Mouse (Mus musculus): Measurements from ENCODE around the gene Dapk1. TPM values are rescaled to one million over a fixed set of nuclear protein-coding genes. Genes with fewer than 3 reads are reported as not detected.

Gene Dapk1
- polyA plus RNA-seq, 1 experiment from 2014 or later, result 9.6 TPM

DNA sequence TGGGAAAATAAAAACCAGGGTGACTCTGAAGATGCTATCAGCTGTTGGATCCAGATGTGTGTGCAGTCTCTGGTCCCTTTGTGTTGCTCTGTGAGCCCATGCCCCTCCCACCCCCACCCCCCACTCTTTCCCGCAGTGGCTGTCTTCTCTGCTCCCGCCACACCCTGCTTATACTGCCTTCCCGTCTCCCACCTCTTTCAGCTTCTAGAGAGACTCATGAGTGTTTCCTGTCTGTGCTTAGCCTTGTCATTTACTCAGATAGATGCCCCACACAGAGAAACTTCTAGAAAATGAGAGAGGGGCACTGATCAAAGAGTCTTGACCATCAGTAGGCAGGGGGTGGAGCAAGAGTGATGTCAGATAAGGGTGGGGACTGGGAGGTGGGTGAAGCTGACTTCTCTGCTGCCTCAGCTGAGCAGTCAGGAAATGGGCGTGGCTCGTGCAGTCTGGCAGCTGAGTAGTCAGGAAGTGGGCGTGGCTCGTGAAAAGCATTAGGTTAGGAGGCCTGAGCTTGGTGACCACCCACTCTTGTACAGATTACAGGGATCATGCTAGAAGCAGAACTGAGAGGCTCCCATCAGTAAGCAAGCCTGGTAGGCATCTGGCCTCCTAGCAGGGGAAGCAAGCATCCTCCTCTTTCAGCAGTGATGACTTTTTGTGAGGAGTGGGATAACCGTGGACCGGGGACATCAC, 136.0 kb downstream of the Dapk1 start:
- peak; percentile 92 for DNase-seq (ENCODE audit: low spot score)

DNA sequence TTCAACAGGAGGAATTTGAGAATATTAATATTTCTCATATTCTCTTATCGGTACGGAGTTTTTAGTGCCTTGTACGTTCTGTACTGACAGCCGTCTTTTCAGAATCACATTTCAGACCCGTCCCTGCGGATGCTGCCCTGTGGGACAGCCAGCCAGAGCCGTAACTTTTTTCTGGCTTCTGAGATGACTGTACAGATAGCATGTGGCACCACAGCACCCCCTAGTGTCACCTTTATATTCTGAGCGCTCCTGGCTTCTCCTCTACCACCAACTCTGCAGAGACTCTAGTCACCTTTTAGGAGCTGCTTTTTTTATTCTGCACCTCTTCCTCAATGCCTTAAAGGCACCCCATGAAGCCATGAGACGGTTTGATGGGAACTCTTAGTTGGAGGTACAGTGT, 136.7 kb downstream of the Dapk1 start:
- peak; percentile 87 for DNase-seq (ENCODE audit: low spot score)

GRCm38 (mm10) chr13:60740248-60740647, 138.5 kb downstream of the Dapk1 start:
- DNase-seq (ENCODE audit: low spot score), result peak; percentile 26

DNA sequence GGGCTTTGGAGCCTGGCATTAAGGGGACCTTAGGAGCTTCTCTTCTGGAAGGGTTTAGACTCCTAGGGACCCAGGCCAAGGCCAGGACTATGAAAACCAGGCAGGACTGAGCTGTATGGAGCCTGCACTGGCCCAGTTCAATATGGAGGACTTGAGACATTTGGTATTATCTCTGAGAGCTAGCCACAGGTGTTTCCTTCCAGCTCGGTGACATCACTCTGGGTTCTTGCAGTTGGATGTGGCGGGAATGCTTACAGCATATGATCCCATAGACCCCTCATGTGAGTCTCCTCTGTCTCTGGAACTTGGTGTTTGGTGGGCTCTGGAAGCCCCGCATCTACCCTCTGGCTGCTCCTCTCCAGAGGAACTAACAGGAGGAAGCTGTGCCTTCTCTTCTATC, 140.9 kb downstream of the Dapk1 start:
- no peak for DNase-seq (ENCODE audit: low spot score)

GRCm38 (mm10) chr13:60743381-60744077, 141.8 kb downstream of the Dapk1 start:
- no peak for DNase-seq (ENCODE audit: low spot score)

DNA sequence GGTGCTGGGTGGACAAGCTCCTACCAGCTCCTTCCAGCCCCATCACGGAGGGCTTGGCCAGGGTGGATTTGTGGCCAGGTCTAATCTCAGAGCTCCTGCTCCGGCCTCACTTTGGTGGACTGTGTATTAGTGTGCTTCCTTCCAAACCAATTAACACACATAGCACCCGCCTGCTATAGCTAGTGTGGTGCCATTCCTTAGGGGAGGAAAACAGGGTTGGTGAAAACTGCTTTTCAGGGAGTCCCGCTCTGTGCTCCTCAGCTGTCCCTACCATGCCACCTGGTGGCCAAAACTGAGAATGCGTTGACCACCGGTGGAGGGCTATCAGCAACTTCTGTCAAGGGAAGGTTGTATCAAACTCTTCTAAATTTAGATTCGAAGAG, 142.3 kb downstream of the Dapk1 start:
- peak; percentile 68 for DNase-seq (ENCODE audit: low spot score)

DNA sequence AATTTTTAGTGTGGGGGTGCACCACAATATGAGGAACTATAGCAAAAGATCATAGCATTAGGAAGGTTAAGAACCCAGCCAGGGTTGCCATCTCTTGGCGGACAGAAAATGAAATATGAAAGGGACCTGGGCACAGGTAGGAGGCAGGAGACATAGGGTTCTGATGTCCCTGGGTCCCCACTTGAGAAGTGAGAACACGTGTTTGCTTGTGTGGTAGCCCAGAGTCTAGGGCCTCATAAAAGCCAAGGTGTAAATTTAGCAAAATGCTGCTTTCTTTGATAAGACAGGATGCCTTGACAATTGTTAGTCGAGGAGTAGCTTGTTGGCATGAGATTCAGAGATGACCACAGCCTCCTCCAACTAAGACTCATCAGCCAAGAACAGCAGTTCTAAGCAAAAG, 143.0 kb downstream of the Dapk1 start:
- DNase-seq (ENCODE audit: low spot score), result no peak

- DNase-seq (ENCODE audit: low spot score), result no peak
These were observed 143.6 kb downstream of the Dapk1 start for GRCm38 (mm10) chr13:60745358-60745757.

DNA sequence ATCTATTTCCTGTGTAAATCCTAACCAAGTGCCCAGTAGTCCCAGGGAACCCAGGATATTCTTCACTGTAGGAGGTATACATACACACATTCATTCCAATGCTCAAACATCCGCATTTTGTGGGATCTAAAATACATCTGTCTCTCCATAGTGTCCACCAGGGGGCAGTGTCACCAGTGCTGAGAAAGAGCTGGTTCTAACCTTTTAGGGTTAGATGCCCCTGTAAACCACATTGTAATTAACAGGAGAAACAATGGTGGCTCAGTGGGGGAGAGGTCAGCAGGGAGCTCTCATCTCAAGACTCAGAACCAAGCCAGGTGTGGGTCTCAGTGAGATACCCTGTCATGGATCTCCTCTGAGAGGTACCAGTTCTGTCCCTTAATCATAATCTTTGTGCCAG, 144.5 kb downstream of the Dapk1 start:
- peak; percentile 48 for DNase-seq (ENCODE audit: low spot score)

GRCm38 (mm10) chr13:60747201-60747600, 145.5 kb downstream of the Dapk1 start:
- DNase-seq (ENCODE audit: low spot score), result no peak

GRCm38 (mm10) chr13:60748556-60748955, 146.8 kb downstream of the Dapk1 start:
- peak; percentile 21 for DNase-seq (ENCODE audit: low spot score)

DNA sequence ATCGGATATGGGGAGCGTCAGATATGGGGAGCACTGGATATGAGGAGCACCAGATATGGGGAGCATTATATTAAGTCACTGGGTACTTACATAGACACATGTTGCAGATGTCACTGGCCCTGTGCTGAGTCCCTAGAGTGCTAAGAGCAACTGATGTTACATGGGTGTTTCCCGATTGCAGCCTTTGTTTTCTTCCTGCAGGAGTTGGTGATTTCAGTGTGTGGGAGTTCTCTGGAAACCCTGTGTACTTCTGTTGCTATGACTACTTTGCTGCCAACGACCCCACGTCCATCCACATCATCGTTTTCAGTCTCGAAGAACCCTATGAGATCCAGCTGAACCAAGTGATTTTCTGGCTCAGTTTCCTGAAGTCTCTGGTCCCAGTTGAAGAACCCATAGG, 149.2 kb downstream of the Dapk1 start:
- no peak for DNase-seq (ENCODE audit: low spot score)

DNA sequence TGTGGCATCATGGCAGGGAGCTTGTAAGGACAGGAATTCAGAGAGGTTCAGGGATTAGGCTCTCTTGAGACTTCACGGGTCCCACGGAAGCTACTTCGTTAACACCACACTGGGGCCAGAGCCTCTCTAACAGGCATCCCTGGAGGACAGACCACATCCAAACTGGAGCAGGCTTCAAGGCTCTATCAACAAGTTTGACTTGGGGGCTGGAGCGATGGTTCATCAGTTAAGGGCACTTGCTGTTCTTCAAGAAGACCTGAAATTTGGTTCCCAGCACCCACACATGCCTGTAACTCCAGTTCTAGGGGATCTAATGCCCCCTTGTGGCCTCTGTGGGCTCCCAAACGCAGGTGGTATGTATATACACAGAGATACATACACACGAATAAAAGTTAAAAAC, 151.5 kb downstream of the Dapk1 start:
- DNase-seq (ENCODE audit: low spot score), result no peak

DNA sequence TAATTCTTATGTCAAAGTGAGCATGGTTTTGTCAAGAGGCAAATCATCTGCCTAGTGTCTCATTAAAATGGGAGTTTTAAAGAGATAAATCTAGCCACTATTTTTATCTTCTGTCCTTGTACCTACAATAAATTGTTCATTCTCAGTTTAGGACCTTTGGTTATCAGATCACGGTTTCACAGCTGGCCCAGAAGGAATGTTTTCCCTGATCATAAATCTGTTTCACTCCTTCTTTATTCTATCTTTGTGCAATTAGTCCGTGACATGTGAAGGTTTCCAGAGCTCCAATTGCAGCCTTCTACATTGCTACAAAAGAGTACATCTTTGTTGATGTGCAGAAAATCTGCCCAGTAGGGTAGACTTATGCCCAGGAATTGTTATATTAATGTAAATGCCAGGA, 153.5 kb downstream of the Dapk1 start:
- DNase-seq (ENCODE audit: low spot score), result no peak

GRCm38 (mm10) chr13:60757292-60757691, 155.5 kb downstream of the Dapk1 start:
- no peak for DNase-seq (ENCODE audit: low spot score)

DNA sequence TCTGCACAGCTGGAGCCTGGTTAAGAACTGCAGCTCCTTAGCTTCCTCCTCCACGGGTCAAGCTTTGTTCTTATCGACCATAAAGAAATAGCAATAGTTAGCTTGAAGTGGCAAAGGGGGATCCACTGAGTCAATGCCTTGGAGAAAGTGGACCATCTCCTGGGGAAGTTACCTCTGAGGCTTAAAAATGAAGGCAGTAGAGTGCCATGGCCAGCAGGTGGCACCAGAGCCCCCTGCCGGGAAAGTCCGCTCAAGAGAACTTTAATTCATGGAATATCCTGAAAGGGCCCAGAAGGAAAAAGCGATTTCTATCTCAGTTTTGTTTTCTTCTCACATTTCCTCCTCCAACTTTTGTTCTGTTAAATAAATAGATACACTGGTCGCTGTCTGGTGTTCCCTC, 157.4 kb downstream of the Dapk1 start:
- DNase-seq (ENCODE audit: low spot score), result peak; percentile 22

GRCm38 (mm10) chr13:60760392-60760791, 158.6 kb downstream of the Dapk1 start:
- no peak for DNase-seq (ENCODE audit: low spot score)

DNA sequence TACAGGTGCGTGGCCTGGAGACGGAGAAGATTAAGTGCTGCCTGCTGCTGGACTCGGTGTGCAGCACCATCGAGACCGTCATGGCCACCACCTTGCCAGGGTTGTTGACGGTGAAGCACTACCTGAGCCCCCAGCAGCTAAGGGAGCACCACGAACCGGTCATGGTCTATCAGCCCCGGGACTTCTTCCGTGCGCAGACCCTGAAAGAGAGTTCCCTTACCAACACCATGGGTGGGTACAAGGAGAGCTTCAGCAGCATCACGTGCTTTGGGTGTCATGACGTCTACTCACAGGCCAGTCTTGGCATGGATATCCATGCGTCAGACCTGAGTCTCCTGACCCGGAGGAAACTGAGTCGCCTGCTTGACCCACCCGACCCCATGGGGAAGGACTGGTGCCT, 159.4 kb downstream of the Dapk1 start:
- no peak for DNase-seq (ENCODE audit: low spot score)

DNA sequence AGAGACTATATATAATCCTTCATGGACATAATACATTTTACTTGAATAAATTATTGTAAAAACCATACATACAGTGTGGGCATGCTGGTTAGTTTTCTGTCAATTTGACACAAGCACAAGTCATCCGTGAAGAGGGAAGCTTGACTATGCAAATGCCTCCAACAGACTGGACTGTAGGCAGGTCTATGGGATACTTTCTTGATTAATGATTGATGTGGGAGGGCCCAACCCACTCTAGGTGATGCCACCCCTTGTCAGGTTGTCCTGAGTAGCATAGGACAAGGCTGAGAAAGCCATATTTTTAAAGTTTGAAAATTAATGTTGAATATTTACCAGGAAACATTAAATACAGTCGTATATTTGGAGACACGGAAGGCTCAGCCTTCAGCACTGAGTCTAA, 178.8 kb downstream of the Dapk1 start:
- DNase-seq (ENCODE audit: low spot score), result no peak

DNA sequence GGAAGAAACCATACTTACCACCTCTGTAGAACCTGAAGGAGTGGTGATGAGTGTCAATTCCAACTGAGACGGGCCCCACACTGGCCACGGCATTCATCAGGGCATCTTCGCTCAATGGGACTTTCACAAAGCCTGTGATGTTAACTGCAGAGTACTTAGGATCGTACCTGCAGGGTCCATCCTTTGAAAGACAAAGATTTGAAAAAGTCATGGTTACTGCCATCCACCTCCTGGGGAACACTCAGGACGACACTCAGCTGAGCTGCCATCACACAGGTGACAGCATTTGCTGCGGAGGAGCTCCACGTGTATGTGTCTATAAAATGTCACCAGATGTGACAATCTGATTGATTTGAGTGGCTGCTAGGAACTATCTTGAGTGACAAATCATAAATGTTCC, 181.6 kb downstream of the Dapk1 start:
- no peak for DNase-seq (ENCODE audit: low spot score)

GRCm38 (mm10) chr13:60786264-60786663, 184.5 kb downstream of the Dapk1 start, which contains the start of gene BC051665:
BC051665 (minus strand) TSS chr13:60786364.
- DNase-seq (ENCODE audit: low spot score), result no peak

DNA sequence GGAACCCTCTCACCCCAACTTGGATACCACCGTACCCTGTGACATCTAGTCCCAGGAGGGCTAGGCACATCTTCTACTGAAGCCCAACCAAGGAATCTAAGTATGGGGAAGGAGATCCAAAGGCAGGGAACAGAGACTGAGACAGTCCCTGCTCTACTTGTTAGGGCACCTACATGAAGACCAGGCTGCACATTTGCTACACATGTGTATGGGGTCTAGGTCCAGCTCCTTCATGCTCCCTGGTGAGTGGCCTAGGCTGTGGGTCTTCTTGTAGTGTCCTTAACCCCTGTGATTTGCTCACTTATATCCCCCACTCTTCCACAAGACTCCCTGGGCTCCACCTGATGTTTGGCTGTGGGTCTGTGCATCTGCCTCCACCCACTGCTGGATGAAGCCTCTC, 187.7 kb downstream of the Dapk1 start:
- no peak for DNase-seq (ENCODE audit: low spot score)

DNA sequence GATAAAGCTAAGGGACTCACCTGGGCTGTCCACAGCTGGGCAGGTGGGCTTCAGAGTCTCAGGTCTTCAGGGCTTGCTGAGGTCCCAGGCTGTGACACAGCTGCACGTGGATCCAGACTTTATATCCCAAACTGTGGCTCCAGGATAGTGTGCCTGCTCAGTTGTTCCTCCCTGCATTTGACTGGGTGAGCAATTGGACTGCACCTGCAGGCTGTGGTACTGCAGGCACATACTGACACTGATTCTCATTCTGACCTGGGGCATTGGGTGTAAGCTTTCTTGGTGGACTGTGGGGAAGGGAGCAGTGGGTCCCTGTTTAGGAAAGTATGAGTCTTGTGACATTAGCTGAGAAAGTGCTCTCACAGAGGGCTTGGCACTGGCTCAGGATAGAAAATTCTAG, 201.0 kb downstream of the Dapk1 start, which contains the start of gene Ctsll3:
Gene Ctsll3, minus strand, starts transcription at position 101 of the 400 bp plus-strand sequence.
- no peak for DNase-seq (ENCODE audit: low spot score)
